Mouse (Mus musculus) kidney, postnatal 25 days (tissue): ENCODE data around the gene Nlrp4c.
"Not testable (repeated sequence)": the region's sequence is repeated elsewhere in the genome, so short reads cannot be mapped to it uniquely, and the experiment has no call there.

Experiments used
- DNase-seq, 2 experiments: peaks; one replicate each; pipeline ENCODE4 v3.0.0; 2021; ENCODE audit warnings: mixed read lengths in 2 of 2

The Nlrp4c gene

GRCm38 (mm10) chr7:6044861-6045260 lies at the start of gene Nlrp4c:
Nlrp4c (plus strand) TSS chr7:6045161.
- no peak for DNase-seq

GRCm38 (mm10) chr7:6010910-6011309 lies 34.1 kb upstream of the Nlrp4c start, which contains the start of gene Vmn1r65:
Vmn1r65 (minus strand) TSS chr7:6011010.
- no peak for DNase-seq

GRCm38 (mm10) chr7:6119501-6119900 lies 74.5 kb downstream of the Nlrp4c start:
- no peak for DNase-seq

GRCm38 (mm10) chr7:6120104-6120503 lies 75.1 kb downstream of the Nlrp4c start:
- DNase-seq, result not testable (repeated sequence)

GRCm38 (mm10) chr7:6121128-6121527 lies 76.2 kb downstream of the Nlrp4c start:
- DNase-seq, result not testable (repeated sequence)

- peak; percentile 83 to 91 for DNase-seq
Measured at GRCm38 (mm10) chr7:6126690-6127448, 81.9 kb downstream of the Nlrp4c start.

GRCm38 (mm10) chr7:6130346-6130745 lies 85.4 kb downstream of the Nlrp4c start:
- no peak for DNase-seq

GRCm38 (mm10) chr7:6132646-6133045 lies 87.7 kb downstream of the Nlrp4c start:
- no peak for DNase-seq

- DNase-seq, result peak in 1 of 2 experiments; percentile 56
Measured at GRCm38 (mm10) chr7:6136497-6136896, 91.5 kb downstream of the Nlrp4c start.

GRCm38 (mm10) chr7:6139295-6139694 lies 94.3 kb downstream of the Nlrp4c start:
- no peak for DNase-seq

GRCm38 (mm10) chr7:6143991-6144531 lies 99.1 kb downstream of the Nlrp4c start:
- no peak for DNase-seq

- DNase-seq, result peak in 1 of 2 experiments; percentile 40
Measured at GRCm38 (mm10) chr7:6145423-6146188, 100.6 kb downstream of the Nlrp4c start.

GRCm38 (mm10) chr7:6146194-6146981 lies 101.4 kb downstream of the Nlrp4c start:
- no peak for DNase-seq

GRCm38 (mm10) chr7:6146982-6147325 lies 102.0 kb downstream of the Nlrp4c start:
- DNase-seq, result no peak

GRCm38 (mm10) chr7:6147688-6148087 lies 102.7 kb downstream of the Nlrp4c start:
- no peak for DNase-seq

- DNase-seq, result no peak
Measured at GRCm38 (mm10) chr7:6151266-6151665, 106.3 kb downstream of the Nlrp4c start.

- no peak for DNase-seq
Measured at GRCm38 (mm10) chr7:6152036-6152435, 107.1 kb downstream of the Nlrp4c start.

- no peak for DNase-seq
Measured at GRCm38 (mm10) chr7:6153131-6153530, 108.2 kb downstream of the Nlrp4c start.

GRCm38 (mm10) chr7:6154164-6154563 lies 109.2 kb downstream of the Nlrp4c start:
- DNase-seq, result no peak
